Mouse (Mus musculus) cortical plate, adult 2 months (tissue): ENCODE measurements around the gene Sirt4. TPM values are rescaled to one million over a fixed set of nuclear protein-coding genes. Genes with fewer than 3 reads are reported as not detected.
A peak's percentile ranks its signal among the peaks of the same experiment; 100 is the strongest.

Source experiments
- H3K27ac ChIP-seq: fragments of 200-500 bp; 2 replicates; pipeline ENCODE4 v1.5.1; 2012; ENCODE audit warnings: low read length, control low read depth, inconsistent platforms; ENCODE audit not compliant: insufficient read depth
- H3K4me1 ChIP-seq: fragments of 200-500 bp; 2 replicates; pipeline ENCODE4 v1.6.1; 2011; ENCODE audit warnings: low read length; ENCODE audit not compliant: control insufficient read depth, insufficient read depth
- H3K4me3 ChIP-seq: fragments of 200-500 bp; 2 replicates; pipeline ENCODE4 v1.5.1; 2011; ENCODE audit warnings: mild to moderate bottlenecking, low read length, control low read depth; ENCODE audit not compliant: insufficient read depth
- CTCF ChIP-seq: fragments of 200-500 bp; IDR thresholded peaks from 2 replicates; pipeline ENCODE4 v1.5.1; 2011; ENCODE audit warnings: mild to moderate bottlenecking, control low read depth, low read length; ENCODE audit not compliant: insufficient read depth; ENCODE audit errors: extremely low read depth
- POLR2A ChIP-seq: fragments of 200-500 bp; IDR thresholded peaks from 2 replicates; pipeline ENCODE4 v1.6.1; 2011; ENCODE audit warnings: mild to moderate bottlenecking, low read length, control low read depth; ENCODE audit not compliant: insufficient read depth; ENCODE audit errors: extremely low read depth
- polyA plus RNA-seq: library from polyadenylated mRNA; depleted of rRNA; stranded (reverse); fragments of >200 nt; gene quantifications from 2 replicates; pipeline ENCODE4 v1.2.3, GENCODE M21; 2012; rRNA removed

Gene Sirt4
- polyA plus RNA-seq, result 89.5 and 107 TPM in 2 replicates

- Histone ChIP-seq H3K4me3 (peak within 1 kb of the TSS; percentile 53), H3K4me1 (peaks cover 2% of the 10 kb centered on the region; the same call in 1 of the 2 replicates), H3K27ac (no peak within 1 kb of the TSS; the same call in 1 of the 2 replicates)
- TF ChIP-seq CTCF (no peak), POLR2A (peak; percentile 99)
Measured at GRCm38 (mm10) chr5:115483947-115484920, at the start of gene Sirt4. Gene Sirt4, minus strand, starts transcription at chr5:115484725.

- H3K27ac ChIP-seq, result no peak overlapping the region
- H3K4me1 ChIP-seq, result peaks cover 4% of the 10 kb centered on the region
- TF ChIP-seq POLR2A, result no peak
- no peak for TF ChIP-seq CTCF
- H3K4me3 ChIP-seq, result no peak overlapping the region
Measured at GRCm38 (mm10) chr5:115531671-115532270, 47.2 kb upstream of the Sirt4 start.

- TF ChIP-seq CTCF, result no peak
- no peak overlapping the region for H3K27ac ChIP-seq
- H3K4me1 ChIP-seq, result peaks cover 4% of the 10 kb centered on the region
- no peak overlapping the region for H3K4me3 ChIP-seq
Measured at GRCm38 (mm10) chr5:115530447-115530809, 45.9 kb upstream of the Sirt4 start.

GRCm38 (mm10) chr5:115529742-115530446 lies 45.4 kb upstream of the Sirt4 start:
- TF ChIP-seq POLR2A, result no peak
- no peak for TF ChIP-seq CTCF
- peaks cover 4% of the 10 kb centered on the region for H3K4me1 ChIP-seq
- H3K4me3 ChIP-seq, result no peak overlapping the region
- H3K27ac ChIP-seq, result no peak overlapping the region

- H3K4me1 ChIP-seq, result peaks cover 4% of the 10 kb centered on the region
- H3K27ac ChIP-seq, result no peak overlapping the region
- no peak for TF ChIP-seq CTCF
- no peak for TF ChIP-seq POLR2A
- H3K4me3 ChIP-seq, result no peak overlapping the region
Measured at GRCm38 (mm10) chr5:115529364-115529741, 44.8 kb upstream of the Sirt4 start.

GRCm38 (mm10) chr5:115528128-115528527 lies 43.6 kb upstream of the Sirt4 start:
- H3K4me1 ChIP-seq, result peaks cover 4% of the 10 kb centered on the region
- TF ChIP-seq POLR2A (no peak), CTCF (no peak)
- H3K4me3 ChIP-seq, result no peak overlapping the region
- H3K27ac ChIP-seq, result no peak overlapping the region

GRCm38 (mm10) chr5:115526456-115527202 lies 42.1 kb upstream of the Sirt4 start:
- TF ChIP-seq CTCF, result no peak
- TF ChIP-seq POLR2A, result no peak
- no peak overlapping the region for H3K27ac ChIP-seq
- no peak overlapping the region for H3K4me3 ChIP-seq
- peaks cover 4% of the 10 kb centered on the region for H3K4me1 ChIP-seq

GRCm38 (mm10) chr5:115525943-115526342 lies 41.4 kb upstream of the Sirt4 start:
- no peak overlapping the region for H3K4me3 ChIP-seq
- no peak overlapping the region for H3K27ac ChIP-seq
- TF ChIP-seq POLR2A, result no peak
- TF ChIP-seq CTCF, result no peak
- peaks cover 4% of the 10 kb centered on the region for H3K4me1 ChIP-seq

GRCm38 (mm10) chr5:115525416-115525815 lies 40.9 kb upstream of the Sirt4 start:
- no peak for TF ChIP-seq POLR2A
- TF ChIP-seq CTCF, result no peak
- H3K4me3 ChIP-seq, result no peak overlapping the region
- peaks cover 4% of the 10 kb centered on the region for H3K4me1 ChIP-seq
- H3K27ac ChIP-seq, result no peak overlapping the region
